Mouse (Mus musculus) liver, postnatal 0 days (tissue): ENCODE results near the gene Lims1.

Experiments used
- CTCF ChIP-seq: sonication (generic); IDR thresholded peaks from 2 replicates; pipeline ENCODE4 v1.5.1; 2016; ENCODE audit warnings: antibody characterized with exemption, low read depth
- EP300 ChIP-seq: IDR thresholded peaks from 2 replicates; pipeline ENCODE4 v1.6.1; 2016; ENCODE audit warnings: antibody characterized with exemption, low read depth, mild to moderate bottlenecking

GRCm38 (mm10) chr10:58290742-58291141 lies 32.5 kb upstream of the Lims1 start:
- TF ChIP-seq CTCF (no peak), EP300 (0 out of 2 replicates have a peak, but pooled peaks have one; percentile 11)
